Mouse (Mus musculus): Measurements from ENCODE around the gene Igf2bp2.

The Igf2bp2 gene

GRCm38 (mm10) chr16:22106012-22106584 is 57.0 kb downstream of the Igf2bp2 start:
- DNase-seq (ENCODE audit: low read depth, low spot score) = peak; percentile 32

GRCm38 (mm10) chr16:22100067-22100466 is 63.0 kb downstream of the Igf2bp2 start:
- peak; percentile 20 for DNase-seq (ENCODE audit: low read depth, low spot score)

- DNase-seq (ENCODE audit: low read depth, low spot score) = peak; percentile 71
These were observed 65.4 kb downstream of the Igf2bp2 start for GRCm38 (mm10) chr16:22097659-22098058.

GRCm38 (mm10) chr16:22095751-22096150 is 67.3 kb downstream of the Igf2bp2 start:
- no peak for DNase-seq (ENCODE audit: low read depth, low spot score)

- no peak for DNase-seq (ENCODE audit: low read depth, low spot score)
These were observed 71.8 kb downstream of the Igf2bp2 start for GRCm38 (mm10) chr16:22091255-22091783.

- no peak for DNase-seq (ENCODE audit: low read depth, low spot score)
These were observed 77.7 kb downstream of the Igf2bp2 start for GRCm38 (mm10) chr16:22085411-22085810.

- DNase-seq (ENCODE audit: low read depth, low spot score) = no peak
These were observed 82.9 kb downstream of the Igf2bp2 start for GRCm38 (mm10) chr16:22080125-22080710.

GRCm38 (mm10) chr16:22076620-22076941 is 86.5 kb downstream of the Igf2bp2 start:
- DNase-seq (ENCODE audit: low read depth, low spot score) = no peak

- peak; percentile 90 for DNase-seq (ENCODE audit: low read depth, low spot score)
These were observed 87.1 kb downstream of the Igf2bp2 start for GRCm38 (mm10) chr16:22075829-22076619.

GRCm38 (mm10) chr16:22075067-22075466 is 88.0 kb downstream of the Igf2bp2 start:
- DNase-seq (ENCODE audit: low read depth, low spot score) = no peak

- DNase-seq (ENCODE audit: low read depth, low spot score) = peak; percentile 59
These were observed 91.7 kb downstream of the Igf2bp2 start for GRCm38 (mm10) chr16:22071361-22071760.

- DNase-seq (ENCODE audit: low read depth, low spot score) = peak; percentile 37
These were observed 95.7 kb downstream of the Igf2bp2 start for GRCm38 (mm10) chr16:22067406-22067805.

- DNase-seq (ENCODE audit: low read depth, low spot score) = peak; percentile 54
These were observed 97.6 kb downstream of the Igf2bp2 start for GRCm38 (mm10) chr16:22065536-22065935.

- DNase-seq (ENCODE audit: low read depth, low spot score) = no peak
These were observed 100.8 kb downstream of the Igf2bp2 start for GRCm38 (mm10) chr16:22062284-22062683.

GRCm38 (mm10) chr16:22061555-22062160 is 101.4 kb downstream of the Igf2bp2 start:
- peak; percentile 42 for DNase-seq (ENCODE audit: low read depth, low spot score)

- no peak for DNase-seq (ENCODE audit: low read depth, low spot score)
These were observed 102.7 kb downstream of the Igf2bp2 start for GRCm38 (mm10) chr16:22060416-22060815.

- DNase-seq (ENCODE audit: low read depth, low spot score) = no peak
These were observed 104.2 kb downstream of the Igf2bp2 start for GRCm38 (mm10) chr16:22058871-22059270.

GRCm38 (mm10) chr16:22057498-22057897 is 105.6 kb downstream of the Igf2bp2 start:
- DNase-seq (ENCODE audit: low read depth, low spot score) = no peak

- DNase-seq (ENCODE audit: low read depth, low spot score) = peak; percentile 50
These were observed 109.7 kb downstream of the Igf2bp2 start for GRCm38 (mm10) chr16:22053411-22053810.

GRCm38 (mm10) chr16:22046739-22047366 is 116.2 kb downstream of the Igf2bp2 start:
- no peak for DNase-seq (ENCODE audit: low read depth, low spot score)

GRCm38 (mm10) chr16:22045930-22046329 is 117.2 kb downstream of the Igf2bp2 start:
- DNase-seq (ENCODE audit: low read depth, low spot score) = no peak

- no peak for DNase-seq (ENCODE audit: low read depth, low spot score)
These were observed 119.3 kb downstream of the Igf2bp2 start for GRCm38 (mm10) chr16:22043830-22044229.

Measured in ZHBTc4 (cell line).